Mouse (Mus musculus) retina, embryonic 14.5 days (tissue): ENCODE data around the gene Ripor2.

ENCODE experiments used
- DNase-seq: peaks from one replicate; pipeline ENCODE4 v3.0.0-alpha.2; 2015; ENCODE audit warnings: low spot score

Gene Ripor2

DNA sequence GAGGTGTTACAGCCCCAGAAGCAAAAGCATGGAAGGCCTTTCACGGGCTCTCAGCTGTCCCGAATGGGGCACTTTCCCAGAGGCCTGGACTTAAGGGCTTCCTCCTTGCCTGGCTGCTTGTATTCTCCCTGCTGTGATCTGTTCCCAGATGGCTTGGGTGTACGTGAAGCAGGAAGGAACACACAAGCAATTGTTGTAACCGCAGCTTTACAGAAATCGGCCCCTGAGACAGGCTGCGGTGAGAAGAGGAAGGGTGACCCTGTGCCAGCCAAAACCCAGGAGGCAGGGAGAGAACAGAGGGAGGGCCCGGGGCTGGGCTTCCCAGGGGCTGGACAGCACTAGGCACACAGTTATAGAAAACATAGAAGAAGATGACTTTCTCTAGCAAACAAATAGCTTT, 129.0 kb downstream of the Ripor2 start:
- DNase-seq = no peak

GRCm38 (mm10) chr13:24712581-24713130, 130.7 kb downstream of the Ripor2 start:
- DNase-seq = no peak

DNA sequence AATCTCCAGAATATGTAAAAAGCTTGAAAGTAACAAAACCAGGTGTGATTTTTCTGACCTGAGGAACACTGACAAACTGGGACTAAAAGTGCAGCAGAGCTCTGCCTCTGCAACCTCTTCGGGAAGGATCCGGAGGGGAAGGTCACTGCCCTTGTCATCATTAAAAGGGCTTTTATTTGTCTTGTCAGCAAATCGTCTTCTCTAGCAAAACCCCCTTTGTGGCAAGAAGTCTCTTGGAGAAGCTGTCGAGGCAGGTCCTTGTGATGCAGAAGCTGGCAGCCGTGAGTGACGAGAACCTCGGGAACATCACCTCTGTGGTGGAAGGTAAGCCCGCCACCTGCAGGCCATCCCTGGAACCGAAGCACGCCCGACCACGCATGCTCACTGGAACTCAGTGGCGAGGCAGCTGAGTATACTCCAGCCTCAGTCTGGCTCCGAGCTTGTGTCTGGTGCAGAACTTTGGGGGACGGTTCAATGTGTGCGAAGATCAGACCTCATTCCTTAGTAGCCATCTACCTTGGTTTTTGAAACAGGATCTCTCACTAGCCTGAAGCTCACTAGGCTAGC, 131.5 kb downstream of the Ripor2 start:
- peak; percentile 91 for DNase-seq

- no peak for DNase-seq
These were observed 132.4 kb downstream of the Ripor2 start for GRCm38 (mm10) chr13:24714360-24714885.

GRCm38 (mm10) chr13:24715601-24716000, 133.6 kb downstream of the Ripor2 start:
- no peak for DNase-seq

- DNase-seq = no peak
These were observed 134.5 kb downstream of the Ripor2 start for GRCm38 (mm10) chr13:24716441-24716840.

DNA sequence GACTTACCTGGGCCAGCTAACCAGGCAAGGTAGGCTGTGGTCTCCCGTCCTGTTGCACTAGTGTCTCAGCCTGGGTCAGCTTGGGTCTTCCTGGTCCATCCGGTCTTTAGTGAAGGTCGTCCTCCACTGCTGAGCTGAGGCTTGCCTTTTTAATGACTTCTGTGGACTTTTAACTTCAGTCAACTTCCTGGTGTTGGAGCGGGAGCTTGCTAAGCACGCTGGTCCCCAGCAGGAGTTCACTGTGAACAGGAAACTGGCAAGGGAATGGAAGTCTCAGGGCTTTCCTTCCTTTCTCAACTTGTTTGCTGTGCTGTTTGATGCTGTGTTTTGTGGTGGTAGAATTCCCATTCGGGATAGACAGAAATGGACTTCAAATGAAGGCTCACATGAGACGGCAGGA, 135.7 kb downstream of the Ripor2 start:
- DNase-seq = no peak

DNA sequence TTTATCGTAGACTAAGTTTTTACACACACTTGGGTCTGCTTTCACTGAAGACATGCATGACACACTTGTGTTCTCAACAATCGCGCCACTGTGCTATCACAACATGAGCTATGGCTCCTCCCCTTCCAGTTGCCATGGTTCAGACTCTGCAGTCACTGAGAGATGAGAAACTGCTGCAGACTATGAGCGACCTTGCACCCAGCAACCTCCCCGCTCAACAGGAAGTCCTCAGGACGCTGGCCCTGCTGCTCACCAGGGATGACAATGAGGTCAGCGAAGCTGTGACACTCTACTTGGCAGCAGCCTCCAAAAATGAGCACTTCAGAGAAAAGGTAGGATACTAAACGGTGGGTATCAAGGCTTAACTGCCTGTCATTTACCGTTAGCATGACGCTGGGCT, 139.5 kb downstream of the Ripor2 start:
- no peak for DNase-seq

DNA sequence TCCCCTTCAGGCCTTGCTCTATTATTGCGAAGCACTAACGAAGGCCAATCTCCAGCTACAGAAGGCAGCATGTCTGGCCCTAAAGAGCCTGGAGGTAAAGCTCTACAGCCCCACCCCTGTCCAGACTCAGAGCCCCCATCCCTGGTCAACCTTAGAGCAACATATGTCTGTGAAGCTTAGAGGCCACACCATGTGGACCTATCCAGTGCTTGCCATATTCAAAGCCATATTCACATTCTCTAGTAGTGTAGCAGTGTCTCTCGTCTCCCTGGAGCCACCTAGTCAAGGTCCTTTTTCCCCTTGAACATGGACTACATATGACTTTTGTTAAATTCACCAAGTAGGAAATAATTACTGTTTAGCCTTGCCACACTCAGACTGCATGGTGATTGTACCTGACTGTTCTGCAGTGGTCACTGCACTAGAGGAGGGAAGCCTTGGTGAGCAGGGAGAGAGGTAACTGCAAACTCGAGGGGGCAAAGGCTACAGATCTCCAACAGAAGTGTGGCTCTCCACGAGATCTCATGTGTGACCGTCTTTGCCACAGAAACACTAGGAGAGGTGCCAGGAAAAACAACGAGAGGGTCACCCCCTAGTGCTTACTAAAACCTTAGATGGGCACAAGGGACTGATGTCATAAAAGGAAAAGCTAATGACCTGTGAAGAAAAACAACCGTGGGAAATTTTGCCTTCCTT, 141.9 kb downstream of the Ripor2 start:
- no peak for DNase-seq

DNA sequence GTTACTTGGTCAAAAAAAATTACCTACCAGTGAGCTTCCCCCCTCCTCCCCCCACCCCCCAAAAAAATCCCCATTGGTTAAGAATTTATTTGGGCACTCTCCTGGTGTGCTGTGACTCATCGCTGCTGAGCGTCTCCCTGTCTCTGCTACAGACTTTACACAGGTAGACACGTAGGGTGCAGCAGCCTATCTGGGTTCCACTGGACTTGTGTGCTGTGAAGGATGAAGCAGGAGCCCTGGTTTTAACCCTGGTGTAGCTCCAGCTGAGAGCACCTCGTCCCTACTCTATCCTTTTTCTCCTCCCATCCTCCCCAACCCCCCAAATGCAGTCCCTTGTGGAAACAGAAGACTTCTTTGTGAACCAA, 142.4 kb downstream of the Ripor2 start:
- no peak for DNase-seq

DNA sequence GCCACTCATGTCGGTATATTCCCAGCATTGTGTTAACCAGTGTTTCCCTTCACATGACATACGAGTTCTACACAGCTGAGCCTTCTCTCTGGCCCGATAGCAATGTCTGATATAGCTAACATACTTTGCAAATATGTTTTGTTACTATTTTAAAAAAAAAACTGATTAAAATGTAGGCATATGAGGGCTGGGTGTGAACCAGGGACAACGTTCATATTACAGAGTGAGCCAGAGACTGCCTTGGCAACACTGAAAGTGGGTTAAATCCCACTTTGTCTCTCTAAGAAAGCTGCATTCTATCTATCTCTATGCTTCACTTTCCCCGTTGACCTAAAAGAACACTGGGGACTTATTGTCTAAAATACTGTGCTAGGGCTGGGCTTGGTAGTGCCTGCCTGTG, 147.1 kb downstream of the Ripor2 start:
- DNase-seq = no peak

DNA sequence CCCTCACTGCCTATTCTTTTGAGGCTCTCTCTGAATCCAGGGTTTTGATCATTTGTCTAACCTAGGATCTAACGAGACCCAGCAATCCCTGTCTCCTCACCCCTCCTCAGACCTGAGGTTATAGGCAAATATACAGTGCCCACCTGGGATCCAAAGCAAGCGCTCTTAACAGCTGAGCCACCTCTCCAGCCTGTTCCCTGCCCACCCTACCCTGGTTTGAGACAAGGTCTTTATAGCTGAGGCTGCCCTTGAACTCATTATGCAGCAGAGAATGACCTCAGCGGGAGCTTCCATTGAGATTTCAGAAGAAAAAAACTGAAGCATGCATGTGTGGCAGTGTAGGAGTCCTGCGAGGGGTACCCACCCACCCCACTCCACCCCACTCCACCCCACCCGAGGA, 152.5 kb downstream of the Ripor2 start:
- DNase-seq = no peak

DNA sequence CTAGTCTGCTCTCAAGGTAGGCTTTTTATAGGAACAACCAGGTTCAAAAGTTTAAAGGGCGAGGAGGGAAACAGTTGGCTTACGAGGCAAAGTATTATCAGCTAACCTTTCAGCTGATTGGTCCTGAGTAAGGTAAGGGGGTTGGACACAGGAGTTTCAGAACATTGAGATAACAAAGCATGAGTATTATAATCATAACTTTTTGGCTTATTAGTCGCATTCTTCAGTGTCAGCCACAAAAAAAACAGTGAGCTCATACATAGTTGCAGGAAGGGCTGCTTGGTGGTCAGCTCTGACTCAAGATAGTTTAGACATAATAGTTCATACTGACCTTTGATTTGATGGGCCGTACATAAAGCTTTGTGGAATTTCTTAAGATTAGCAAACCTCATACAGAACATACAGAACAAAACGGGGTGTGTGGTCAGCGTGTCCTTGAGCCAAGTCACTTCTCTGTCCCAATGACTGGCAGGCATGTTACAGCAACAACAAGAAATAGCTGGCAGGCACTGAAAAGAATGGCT, 153.7 kb downstream of the Ripor2 start:
- DNase-seq = no peak

- DNase-seq = no peak
These were observed 159.0 kb downstream of the Ripor2 start, which contains the start of gene Armh2 for GRCm38 (mm10) chr13:24741028-24741427. Gene Armh2 (plus strand): TSS chr13:24741232.

- no peak for DNase-seq
These were observed 165.8 kb downstream of the Ripor2 start for GRCm38 (mm10) chr13:24747823-24748222.

DNA sequence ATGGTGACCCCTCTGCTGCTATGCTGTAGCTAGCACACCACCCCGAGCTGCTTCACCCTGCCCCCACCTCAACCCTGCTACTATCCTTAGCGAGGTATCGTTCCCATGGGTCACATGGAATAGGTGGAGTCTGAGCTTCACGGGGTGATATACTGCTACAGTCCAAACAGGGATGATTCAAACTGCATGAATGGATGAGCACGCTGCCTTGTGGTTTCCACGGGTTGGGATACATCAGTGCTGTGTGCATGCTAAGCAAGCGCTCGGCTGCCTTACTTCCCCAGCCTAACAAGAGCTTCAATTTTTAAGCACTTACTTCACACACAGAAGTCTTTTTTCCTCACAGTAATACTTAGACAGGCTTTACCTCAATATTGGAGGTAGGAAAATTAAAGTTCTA, 168.8 kb downstream of the Ripor2 start:
- DNase-seq = no peak

DNA sequence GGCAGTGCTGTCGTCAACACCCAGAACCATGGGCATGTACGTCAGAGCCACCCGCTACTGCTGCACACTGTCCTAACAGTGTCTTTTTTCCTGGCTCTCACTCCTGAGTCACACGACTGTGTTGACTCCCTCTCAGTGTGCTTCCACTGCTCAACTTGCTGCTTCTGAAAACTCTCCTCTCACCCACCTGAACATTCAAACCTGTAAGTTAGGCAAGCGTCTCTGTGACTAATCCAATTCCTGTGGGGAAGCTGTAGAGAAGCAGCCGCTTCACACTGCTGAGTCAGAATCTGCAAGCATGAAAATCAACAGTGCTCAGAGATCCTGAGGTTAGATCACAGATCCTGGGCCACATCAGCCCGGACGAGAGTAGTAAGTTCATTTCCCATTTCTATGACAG, 169.4 kb downstream of the Ripor2 start:
- no peak for DNase-seq

- DNase-seq = no peak
These were observed 174.8 kb downstream of the Ripor2 start for GRCm38 (mm10) chr13:24756756-24757155.

DNA sequence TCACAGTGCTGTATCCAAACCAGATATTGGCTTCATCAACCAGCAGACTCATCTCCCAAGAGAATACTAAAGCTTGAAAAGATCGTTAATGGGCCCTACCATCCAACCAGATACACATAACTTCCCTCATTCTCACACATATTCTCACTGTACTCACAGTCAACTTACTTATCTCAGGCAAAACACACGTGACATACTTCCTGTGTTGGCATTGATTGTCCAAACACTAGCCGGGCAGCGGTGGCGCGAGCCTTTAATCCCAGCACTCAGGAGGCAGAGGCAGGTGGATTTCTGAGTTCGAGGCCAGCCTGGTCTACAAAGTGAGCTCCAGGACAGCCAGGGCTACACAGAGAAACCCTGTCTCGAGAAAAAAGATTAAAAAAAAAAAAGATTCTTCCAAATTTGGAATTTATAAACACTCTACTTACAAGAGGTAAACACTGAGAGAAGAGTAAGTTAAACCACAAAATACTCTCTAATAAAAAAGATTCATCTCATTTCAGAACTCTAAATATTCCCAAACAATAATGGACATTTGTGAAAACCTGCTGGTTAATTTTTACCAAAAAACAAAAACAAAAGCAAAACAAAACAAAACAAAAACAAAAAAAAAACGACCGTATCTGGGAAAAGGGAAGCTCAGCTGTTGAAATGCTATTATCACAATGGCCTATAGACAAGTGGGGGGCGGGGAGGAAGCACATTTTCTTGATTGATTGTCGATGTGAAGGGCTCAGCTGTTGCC, 176.0 kb downstream of the Ripor2 start:
- DNase-seq = no peak

- no peak for DNase-seq
These were observed 177.5 kb downstream of the Ripor2 start for GRCm38 (mm10) chr13:24759451-24759850.

GRCm38 (mm10) chr13:24760351-24760870, 178.4 kb downstream of the Ripor2 start:
- DNase-seq = no peak

GRCm38 (mm10) chr13:24761083-24761402, 179.1 kb downstream of the Ripor2 start:
- no peak for DNase-seq
